Mouse (Mus musculus): ENCODE data around the gene Ift122.

DNA sequence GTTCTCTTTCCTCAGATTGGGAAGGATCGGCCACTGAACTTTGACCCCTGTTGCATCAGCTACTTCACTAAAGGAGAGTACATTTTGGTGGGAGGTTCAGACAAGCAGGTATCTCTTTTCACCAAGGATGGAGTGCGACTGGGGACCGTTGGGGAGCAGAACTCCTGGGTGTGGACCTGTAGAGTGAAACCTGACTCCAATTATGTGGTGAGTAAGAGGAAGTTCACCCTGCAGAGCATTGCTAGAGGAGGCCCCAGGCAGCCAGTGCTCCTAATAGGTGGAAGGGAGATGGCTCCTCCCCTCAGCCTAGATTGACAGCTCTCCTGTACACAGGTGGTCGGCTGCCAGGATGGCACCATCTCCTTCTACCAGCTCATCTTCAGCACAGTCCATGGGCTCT is 33.6 kb downstream of the Ift122 start:
- TF ChIP-seq CTCF (IDR thresholded peaks at IDR 0.05; ENCODE audit: control insufficient read depth, insufficient read depth, low read length), result no peak
- TF ChIP-seq POLR2A (IDR thresholded peaks at IDR 0.05; ENCODE audit: borderline replicate concordance, control insufficient read depth, low read depth, low read length), result no peak
